Mouse (Mus musculus) thymus, postnatal 36 days (tissue): Measurements from ENCODE around the gene Zfp324.

ENCODE experiments used
- DNase-seq, 2 experiments: peaks; one replicate each; pipeline ENCODE4 v3.0.0; 2022; ENCODE audit warnings: mixed read lengths in 2 of 2

Gene Zfp324

GRCm38 (mm10) chr7:13010005-13010908 lies 44.6 kb downstream of the Zfp324 start, which contains the start of gene Zbtb45:
Gene Zbtb45 (minus strand): TSS chr7:13010034.
- no peak for DNase-seq

DNA sequence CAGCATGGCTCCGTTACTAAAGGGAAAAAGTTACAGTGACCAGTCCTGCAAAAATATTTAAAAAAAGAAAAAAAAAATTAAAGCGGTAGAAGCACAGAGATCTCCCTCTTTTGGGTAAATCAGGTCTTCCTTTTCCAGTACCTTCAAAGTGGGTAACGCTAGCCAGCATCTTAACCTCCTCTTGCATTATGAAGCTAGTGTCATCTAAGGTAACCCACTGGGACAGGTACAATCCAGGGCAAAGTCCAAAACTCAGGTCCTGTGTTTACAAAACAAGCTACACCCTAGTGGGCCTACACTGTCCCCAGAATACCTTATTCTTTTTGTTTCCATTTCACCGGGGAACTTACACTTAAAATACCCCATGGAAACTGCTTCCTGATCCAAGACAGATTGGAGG lies 48.0 kb downstream of the Zfp324 start:
- no peak for DNase-seq

- no peak for DNase-seq
These were observed 48.7 kb downstream of the Zfp324 start for GRCm38 (mm10) chr7:13014275-13014839.

DNA sequence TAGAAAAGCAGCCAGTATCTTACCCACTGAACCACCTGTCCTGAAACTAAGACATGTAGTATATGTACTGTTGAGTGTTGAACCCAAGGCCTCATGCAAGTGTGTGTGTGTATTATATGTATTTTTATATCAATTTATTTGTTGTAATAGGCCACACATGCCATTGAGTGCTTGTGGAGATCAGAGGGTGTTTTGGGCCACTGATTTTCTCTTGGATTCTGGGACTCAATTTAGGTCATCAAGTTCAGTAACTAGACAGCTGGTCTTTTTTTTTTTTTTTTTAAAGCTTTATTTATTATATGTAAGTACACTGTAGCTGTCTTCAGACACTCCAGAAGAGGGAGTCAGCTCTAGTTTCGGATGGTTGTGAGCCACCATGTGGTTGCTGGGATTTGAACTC lies 49.6 kb downstream of the Zfp324 start:
- no peak for DNase-seq

GRCm38 (mm10) chr7:13022773-13023535 lies 57.3 kb downstream of the Zfp324 start:
- DNase-seq = peak; percentile 77 to 86
